Mouse (Mus musculus): ENCODE measurements around the gene Elk4. TPM values are rescaled to one million over a fixed set of nuclear protein-coding genes. Genes with fewer than 3 reads are reported as not detected.

The Elk4 gene
- total RNA-seq, 2 experiments from 2014 or later: 70.3 to 82.8 TPM

- DNase-seq (ENCODE audit: low spot score): no peak
Observed at GRCm38 (mm10) chr1:132065001-132065400, 57.6 kb downstream of the Elk4 start.

- DNase-seq (ENCODE audit: low spot score): no peak
Observed at GRCm38 (mm10) chr1:132065475-132066172, 58.2 kb downstream of the Elk4 start.

- DNase-seq (ENCODE audit: low spot score): peak; percentile 22
Observed at GRCm38 (mm10) chr1:132067261-132068255, 60.2 kb downstream of the Elk4 start, which contains the start of gene Mfsd4a. Gene Mfsd4a, minus strand, starts transcription at chr1:132068062.

GRCm38 (mm10) chr1:132069436-132069835 lies 62.0 kb downstream of the Elk4 start:
- no peak for DNase-seq (ENCODE audit: low spot score)

GRCm38 (mm10) chr1:132070659-132071058 lies 63.3 kb downstream of the Elk4 start:
- no peak for DNase-seq (ENCODE audit: low spot score)

- DNase-seq (ENCODE audit: low spot score): no peak
Observed at GRCm38 (mm10) chr1:132075576-132075975, 68.2 kb downstream of the Elk4 start.

- no peak for DNase-seq (ENCODE audit: low spot score)
Observed at GRCm38 (mm10) chr1:132078413-132078812, 71.0 kb downstream of the Elk4 start.

Other genes with a start within 250 kb of the Elk4 start
- gene Pm20d1, start 210.2 kb upstream of the Elk4 start, total RNA-seq (2021): 1 to 10 TPM in 1 of 2 experiments, under 1 TPM in 1; 0.45 to 1.1 TPM
- gene Slc41a1, start 180.1 kb upstream of the Elk4 start, total RNA-seq (2021): 10 to 100 TPM; 37.7 to 47.4 TPM
- 1 to 10 TPM; 5.0 to 5.1 TPM for gene Rab29, start 140.4 kb upstream of the Elk4 start, total RNA-seq (2021)
- 10 to 100 TPM; 65.8 to 72.3 TPM for gene Nucks1, start 97.1 kb upstream of the Elk4 start, total RNA-seq (2021)
- gene Slc45a3, start 44.6 kb upstream of the Elk4 start, total RNA-seq (2021): 1 to 10 TPM; 1.4 to 2.2 TPM
- 10 to 100 TPM; 12.1 to 14.6 TPM for gene Mfsd4a, start 60.5 kb downstream of the Elk4 start, total RNA-seq (2021)
- 1 to 10 TPM; 5.0 to 6.1 TPM for gene Cdk18, start 132.1 kb downstream of the Elk4 start, total RNA-seq (2021)
- gene Lemd1, start 183.8 kb downstream of the Elk4 start, total RNA-seq (2021): not detected
- gene AC124108.1, start 183.8 kb downstream of the Elk4 start, total RNA-seq (2021): not detected
- not detected for gene Gm10188, start 222.2 kb downstream of the Elk4 start, total RNA-seq (2021)

All from gastrocnemius, adult 18-20 months (tissue).